Mouse (Mus musculus): ENCODE measurements around the gene Depdc7. TPM values are rescaled to one million over a fixed set of nuclear protein-coding genes. Genes with fewer than 3 reads are reported as not detected.

Depdc7 gene
- polyA plus RNA-seq, 1 experiment from 2014 or later: 8.1 TPM

- peaks cover 3% of the 10 kb centered on the region; the same call in 1 of the 2 replicates for H3K36me3 ChIP-seq (ENCODE audit: insufficient read depth)
- no peak for TF ChIP-seq CTCF (IDR thresholded peaks at IDR 0.05; ENCODE audit: low read depth)
- no peak overlapping the region for H3K27ac ChIP-seq (ENCODE audit: low read depth)
- 54% methylated on average over 3 of the region's 3 CpGs for WGBS
- ATAC-seq (ENCODE audit: insufficient read depth): no peak
- no peaks in the 10 kb centered on the region for H3K9me3 ChIP-seq (ENCODE audit: low read depth, low read length)
- no peak for DNase-seq
- H3K4me2 ChIP-seq: no peak overlapping the region
- H3K4me3 ChIP-seq (ENCODE audit: low read depth, low read length): no peak overlapping the region
- no peaks in the 10 kb centered on the region for H3K4me1 ChIP-seq (ENCODE audit: insufficient read depth)
- no peaks in the 10 kb centered on the region for H3K27me3 ChIP-seq (ENCODE audit: insufficient read depth, low read length)
- no peak overlapping the region for H3K9ac ChIP-seq
Measured at GRCm38 (mm10) chr2:104688321-104688720, 54.4 kb downstream of the Depdc7 start.

GRCm38 (mm10) chr2:104687261-104687660 lies 55.4 kb downstream of the Depdc7 start:
- Histone ChIP-seq H3K27me3 (ENCODE audit: insufficient read depth, low read length) (no peaks in the 10 kb centered on the region), H3K9me3 (ENCODE audit: low read depth, low read length) (no peaks in the 10 kb centered on the region), H3K4me1 (ENCODE audit: insufficient read depth) (no peaks in the 10 kb centered on the region), H3K27ac (ENCODE audit: low read depth) (no peak overlapping the region), H3K9ac (no peak overlapping the region), H3K36me3 (ENCODE audit: insufficient read depth) (peaks cover 3% of the 10 kb centered on the region; the same call in 1 of the 2 replicates), H3K4me2 (no peak overlapping the region), H3K4me3 (ENCODE audit: low read depth, low read length) (no peak overlapping the region)
- ATAC-seq (ENCODE audit: insufficient read depth): no peak
- TF ChIP-seq CTCF (IDR thresholded peaks at IDR 0.05; ENCODE audit: low read depth): no peak
- no peak for DNase-seq
- 55% methylated on average over 3 of the region's 3 CpGs for WGBS

- DNase-seq: peak; percentile 93
- Histone ChIP-seq H3K9ac (no peak overlapping the region), H3K4me3 (ENCODE audit: low read depth, low read length) (no peak overlapping the region), H3K4me2 (peak overlapping the region; percentile 13; the same call in 1 of the 2 replicates), H3K27ac (ENCODE audit: low read depth) (no peak overlapping the region), H3K27me3 (ENCODE audit: insufficient read depth, low read length) (no peaks in the 10 kb centered on the region), H3K36me3 (ENCODE audit: insufficient read depth) (peaks cover 6% of the 10 kb centered on the region; the same call in 1 of the 2 replicates), H3K9me3 (ENCODE audit: low read depth, low read length) (no peaks in the 10 kb centered on the region), H3K4me1 (ENCODE audit: insufficient read depth) (no peaks in the 10 kb centered on the region)
- peak; percentile 98 for TF ChIP-seq CTCF (IDR thresholded peaks at IDR 0.05; ENCODE audit: low read depth)
- WGBS: 4% methylated on average over 13 of the region's 13 CpGs
- peak; percentile 94 for ATAC-seq (ENCODE audit: insufficient read depth)
Measured at GRCm38 (mm10) chr2:104685418-104685817, 57.3 kb downstream of the Depdc7 start.

DNA sequence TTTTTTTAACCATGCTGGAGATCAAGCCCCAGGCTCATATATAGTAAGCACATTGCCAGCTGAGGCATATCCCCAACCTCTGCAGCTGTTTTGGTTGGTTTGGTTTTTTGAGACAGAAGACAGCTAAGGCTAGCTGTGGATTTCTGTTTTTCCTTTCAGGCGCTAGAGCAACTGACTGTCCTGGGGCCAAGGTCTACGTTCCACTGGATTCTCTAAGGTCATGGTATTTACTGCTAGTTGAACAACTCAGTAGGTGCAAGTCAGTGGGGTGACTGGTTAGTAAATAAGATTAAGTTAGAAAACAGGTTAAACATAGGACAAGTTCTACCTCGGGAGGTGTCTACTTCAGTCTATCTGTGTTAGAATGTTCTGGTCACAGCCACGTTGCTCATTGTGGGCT lies 57.9 kb downstream of the Depdc7 start:
- 86% methylated on average over 4 of the region's 4 CpGs for WGBS
- no peak overlapping the region for H3K4me3 ChIP-seq (ENCODE audit: low read depth, low read length)
- no peak overlapping the region for H3K9ac ChIP-seq
- H3K4me2 ChIP-seq: no peak overlapping the region
- H3K27me3 ChIP-seq (ENCODE audit: insufficient read depth, low read length): no peaks in the 10 kb centered on the region
- H3K4me1 ChIP-seq (ENCODE audit: insufficient read depth): no peaks in the 10 kb centered on the region
- no peak overlapping the region for H3K27ac ChIP-seq (ENCODE audit: low read depth)
- DNase-seq (no peak), ATAC-seq (ENCODE audit: insufficient read depth) (no peak)
- no peak for TF ChIP-seq CTCF (IDR thresholded peaks at IDR 0.05; ENCODE audit: low read depth)
- H3K36me3 ChIP-seq (ENCODE audit: insufficient read depth): peaks cover 6% of the 10 kb centered on the region; the same call in 1 of the 2 replicates
- H3K9me3 ChIP-seq (ENCODE audit: low read depth, low read length): no peaks in the 10 kb centered on the region

DNA sequence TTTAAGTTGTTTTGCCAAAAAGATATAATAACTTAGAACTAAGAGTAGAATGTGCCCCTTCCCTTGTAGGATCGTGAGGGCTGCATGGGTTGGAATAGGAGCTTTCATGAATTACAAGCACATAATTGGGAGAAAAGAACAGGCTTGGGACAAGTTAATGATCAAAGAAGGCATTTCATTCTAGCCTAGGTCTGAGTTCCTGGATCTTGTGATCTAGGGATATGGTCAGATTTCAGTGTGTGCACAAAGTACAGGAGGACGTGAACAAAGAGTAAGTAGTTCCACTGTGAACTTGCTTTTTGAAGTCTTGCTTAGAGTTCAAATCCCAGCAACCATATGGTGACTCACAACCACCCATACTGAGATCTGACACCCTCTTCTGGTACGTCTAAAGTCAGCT lies 65.4 kb downstream of the Depdc7 start:
- Histone ChIP-seq H3K9ac (no peak overlapping the region), H3K4me3 (ENCODE audit: low read depth, low read length) (no peak overlapping the region), H3K9me3 (ENCODE audit: low read depth, low read length) (no peaks in the 10 kb centered on the region), H3K27ac (ENCODE audit: low read depth) (no peak overlapping the region), H3K4me2 (no peak overlapping the region), H3K4me1 (ENCODE audit: insufficient read depth) (no peaks in the 10 kb centered on the region), H3K27me3 (ENCODE audit: insufficient read depth, low read length) (no peaks in the 10 kb centered on the region), H3K36me3 (ENCODE audit: insufficient read depth) (0 out of 2 replicates have a peak, but pooled peaks cover 3% of the 10 kb centered on the region)
- DNase-seq: no peak
- no peak for ATAC-seq (ENCODE audit: insufficient read depth)
- no peak for TF ChIP-seq CTCF (IDR thresholded peaks at IDR 0.05; ENCODE audit: low read depth)
- 65% methylated on average over 3 of the region's 3 CpGs for WGBS

Other genes starting within 250 kb of the Depdc7 start
- 25.0 and 26.3 TPM in 2 replicates for gene Hipk3, start 248.4 kb downstream of the Depdc7 start, polyA plus RNA-seq (2014; fragmentation: Nextera tagmentation; extraction: Ambion mirVana)
- gene Cstf3, start 152.4 kb downstream of the Depdc7 start, polyA plus RNA-seq (2014; fragmentation: Nextera tagmentation; extraction: Ambion mirVana): 68.8 and 68.9 TPM in 2 replicates
- gene Tcp11l1, start 30.7 kb downstream of the Depdc7 start, polyA plus RNA-seq (2014; fragmentation: Nextera tagmentation; extraction: Ambion mirVana): 36.5 and 39.8 TPM in 2 replicates
- gene Pin1rt1, start 26.5 kb downstream of the Depdc7 start, polyA plus RNA-seq (2014; fragmentation: Nextera tagmentation; extraction: Ambion mirVana): not detected in 2 replicates
- gene Qser1, start 73.9 kb upstream of the Depdc7 start, polyA plus RNA-seq (2014; fragmentation: Nextera tagmentation; extraction: Ambion mirVana): 18.0 and 18.6 TPM in 2 replicates
- 2.3 and 3.9 TPM in 2 replicates for gene Prrg4, start 107.0 kb upstream of the Depdc7 start, polyA plus RNA-seq (2014; fragmentation: Nextera tagmentation; extraction: Ambion mirVana)
- 5.7 and 5.8 TPM in 2 replicates for gene Ccdc73, start 124.9 kb upstream of the Depdc7 start, polyA plus RNA-seq (2014; fragmentation: Nextera tagmentation; extraction: Ambion mirVana)

Data from lung, embryonic 14.5 days (tissue).